Mouse (Mus musculus) lung, embryonic 15.5 days (tissue): ENCODE results near the gene Pla2g6. TPM values are rescaled to one million over a fixed set of nuclear protein-coding genes. Genes with fewer than 3 reads are reported as not detected.
A peak's percentile ranks its signal among the peaks of the same experiment; 100 is the strongest.

Experiments used
- ATAC-seq: fragments of 200-750 bp; cut with Nextera tagmentation; 2 replicates; pipeline ENCODE4 v1.8.0; 2017; ENCODE audit warnings: moderate number of reproducible peaks, borderline replicate concordance; ENCODE audit not compliant: low FRiP score, low TSS enrichment; ENCODE audit errors: extremely low read depth
- H3K27ac ChIP-seq: fragments of 300-500 bp; sonication (generic); 2 replicates; pipeline ENCODE4 v1.5.1; 2015; ENCODE audit warnings: moderate library complexity, mild to moderate bottlenecking, inconsistent platforms
- H3K27me3 ChIP-seq: fragments of 300-500 bp; sonication (generic); 2 replicates; pipeline ENCODE4 v1.6.1; 2015; ENCODE audit warnings: inconsistent platforms
- H3K36me3 ChIP-seq: fragments of 300-500 bp; sonication (generic); 2 replicates; pipeline ENCODE4 v1.6.1; 2015; ENCODE audit warnings: inconsistent platforms
- H3K4me1 ChIP-seq: fragments of 300-500 bp; sonication (generic); 2 replicates; pipeline ENCODE4 v1.6.1; 2015; ENCODE audit warnings: inconsistent platforms
- H3K4me2 ChIP-seq: fragments of 300-500 bp; sonication (generic); 2 replicates; pipeline ENCODE4 v1.6.1; 2015; ENCODE audit warnings: inconsistent platforms, mild to moderate bottlenecking, moderate library complexity
- H3K4me3 ChIP-seq: fragments of 300-500 bp; sonication (generic); 2 replicates; pipeline ENCODE4 v1.5.1; 2015; ENCODE audit warnings: mild to moderate bottlenecking, inconsistent platforms
- H3K9ac ChIP-seq: fragments of 300-500 bp; sonication (generic); 2 replicates; pipeline ENCODE4 v1.6.1; 2015; ENCODE audit warnings: inconsistent platforms
- H3K9me3 ChIP-seq: fragments of 300-500 bp; sonication (generic); 2 replicates; pipeline ENCODE4 v1.6.1; 2016; ENCODE audit warnings: inconsistent platforms
- WGBS: fragments of 180-500 bp; shearing (Covaris S2); methylation state at CpG from one replicate; pipeline ENCODE4 v1.1.7; 2015; 5-methylcytosine and 5-hydroxymethylcytosine counted together
- microRNA counts: library from miRNA; unstranded; fragments of <30 nt; microRNA quantifications from one replicate; lab custom pipeline; 2016
- microRNA-seq: library from miRNA; unstranded; fragments of <30 nt; microRNA quantifications from one replicate; pipeline ENCODE4, GENCODE M21; 2016
- polyA plus RNA-seq: library from polyadenylated mRNA; unstranded; fragments of >200 nt; fragmentation: Nextera tagmentation; extraction: Ambion mirVana; gene quantifications from 2 replicates; pipeline ENCODE4 v1.2.1, GENCODE M21; 2015

The Pla2g6 gene
- polyA plus RNA-seq, 1 experiment from 2014 or later, result 20.2 TPM

- no peak for ATAC-seq
- Histone ChIP-seq H3K4me3 (no peak overlapping the region), H3K27me3 (no peaks in the 10 kb centered on the region), H3K9me3 (no peaks in the 10 kb centered on the region), H3K4me2 (no peak overlapping the region), H3K27ac (0 out of 2 replicates have a peak overlapping the region, but pooled peaks have one; percentile 3), H3K4me1 (peaks cover 16% of the 10 kb centered on the region), H3K9ac (no peak overlapping the region; the same call in 1 of the 2 replicates), H3K36me3 (peaks cover 30% of the 10 kb centered on the region)
- WGBS, result 61% methylated on average over 7 of the region's 7 CpGs
These were observed 83.9 kb downstream of the Pla2g6 start for GRCm38 (mm10) chr15:79244071-79244893.

DNA sequence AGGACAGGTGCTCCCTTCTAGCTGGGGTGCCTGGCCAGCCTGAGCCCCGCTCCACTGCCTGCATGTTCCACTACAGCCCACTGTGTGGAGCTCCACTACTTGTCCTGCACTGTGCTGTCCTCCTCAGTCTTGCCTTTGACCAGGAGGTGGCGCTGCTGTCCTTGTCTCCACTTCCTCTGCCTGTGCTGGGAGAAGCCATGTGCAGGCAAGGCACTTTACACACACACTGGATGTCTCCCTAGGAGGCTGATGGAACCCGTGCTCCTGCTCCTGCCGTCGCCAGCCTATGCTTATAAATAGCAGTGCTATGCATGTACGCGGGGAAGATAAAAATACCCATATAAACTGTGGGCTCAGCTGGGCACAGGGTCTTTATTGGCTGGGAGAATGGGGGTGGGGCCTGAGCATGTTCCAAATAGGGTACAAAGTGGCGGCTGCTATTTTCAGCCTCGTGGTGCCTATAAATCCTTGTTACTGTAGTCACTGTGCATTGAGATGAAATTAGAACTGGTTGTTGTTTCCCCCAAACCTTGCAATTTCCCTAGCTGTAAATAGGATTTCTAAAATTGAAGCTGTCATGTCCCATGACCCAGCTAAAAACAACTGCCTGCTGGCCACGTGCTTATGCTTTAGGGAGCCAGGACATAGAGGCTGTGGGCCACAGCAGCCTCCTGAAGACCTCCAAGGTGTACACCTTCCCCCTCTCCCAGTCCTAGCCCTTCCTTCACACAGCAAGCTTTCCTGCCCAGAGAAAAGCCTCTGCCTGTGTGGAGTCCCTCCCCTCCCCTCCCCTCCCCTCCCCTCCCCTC lies 84.8 kb downstream of the Pla2g6 start:
- WGBS, result 16% methylated on average over 10 of the region's 10 CpGs
- H3K36me3 ChIP-seq, result peaks cover 30% of the 10 kb centered on the region

GRCm38 (mm10) chr15:79242574-79243233 lies 85.5 kb downstream of the Pla2g6 start:
- peaks cover 34% of the 10 kb centered on the region for H3K36me3 ChIP-seq
- 67% methylated on average over 13 of the region's 13 CpGs for WGBS
- no peak overlapping the region for H3K9ac ChIP-seq
- H3K27ac ChIP-seq, result no peak overlapping the region
- ATAC-seq, result peak; percentile 23
- H3K9me3 ChIP-seq, result no peaks in the 10 kb centered on the region
- no peaks in the 10 kb centered on the region for H3K27me3 ChIP-seq
- H3K4me1 ChIP-seq, result peaks cover 16% of the 10 kb centered on the region
- H3K4me2 ChIP-seq, result no peak overlapping the region
- no peak overlapping the region for H3K4me3 ChIP-seq

More for the DNA sequence above, 84.8 kb downstream of the Pla2g6 start:
- Histone ChIP-seq H3K9me3 (no peaks in the 10 kb centered on the region), H3K27me3 (no peaks in the 10 kb centered on the region), H3K9ac (no peak overlapping the region), H3K4me2 (peak overlapping the region; percentile 30; the same call in 1 of the 2 replicates), H3K4me3 (no peak overlapping the region), H3K27ac (peak overlapping the region; percentile 37; the same call in 1 of the 2 replicates), H3K4me1 (peaks cover 16% of the 10 kb centered on the region)
- peak; percentile 93 for ATAC-seq

- no peak overlapping the region for H3K9ac ChIP-seq
- H3K4me3 ChIP-seq, result no peak overlapping the region
- H3K27me3 ChIP-seq, result no peaks in the 10 kb centered on the region
- no peak overlapping the region for H3K27ac ChIP-seq
- 0 out of 2 replicates have a peak, but pooled peaks cover 7% of the 10 kb centered on the region for H3K4me1 ChIP-seq
- no peak for ATAC-seq
- 79% methylated on average over 6 of the region's 6 CpGs for WGBS
- no peaks in the 10 kb centered on the region for H3K9me3 ChIP-seq
- no peak overlapping the region for H3K4me2 ChIP-seq
- peaks cover 48% of the 10 kb centered on the region for H3K36me3 ChIP-seq
These were observed 90.2 kb downstream of the Pla2g6 start for GRCm38 (mm10) chr15:79238036-79238435.

MicroRNAs within 50 kb of the gene (microRNA counts, 519-probe panel; counts per million panel counts)
- 2,510 counts per million, percentile 52 among the panel's probes with 10 or more counts for microRNA mmu-miR-1943 (lab: Ali Mortazavi, UCI)

Small RNA genes within 50 kb of the gene (microRNA-seq; reads per million reads assigned to microRNA genes)
- 2.8 reads per million, percentile 10 among the genes with 10 or more reads in this experiment for gene Mir1943

Other genes with a start within 250 kb of the Pla2g6 start
- 7.5 and 8.8 TPM in 2 replicates for gene Micall1, start 219.5 kb downstream of the Pla2g6 start, polyA plus RNA-seq
- gene Polr2f, start 187.4 kb downstream of the Pla2g6 start, polyA plus RNA-seq, result 240 and 281 TPM in 2 replicates
- gene 1700088E04Rik, start 187.1 kb downstream of the Pla2g6 start, polyA plus RNA-seq, result 9.9 and 10.8 TPM in 2 replicates
- gene Sox10, start 163.2 kb downstream of the Pla2g6 start, polyA plus RNA-seq, result 0.65 and 0.92 TPM in 2 replicates
- 35.1 and 42.8 TPM in 2 replicates for gene Pick1, start 99.2 kb downstream of the Pla2g6 start, polyA plus RNA-seq
- 0.31 and 0.46 TPM in 2 replicates for gene Gm49486, start 99.0 kb downstream of the Pla2g6 start, polyA plus RNA-seq
- gene Slc16a8, start 73.6 kb downstream of the Pla2g6 start, polyA plus RNA-seq, result 0.21 and 0.24 TPM in 2 replicates
- 3.1 and 4.4 TPM in 2 replicates for gene Baiap2l2, start 42.9 kb downstream of the Pla2g6 start, polyA plus RNA-seq
- 4.8 and 5.3 TPM in 2 replicates for gene Maff, start 18.2 kb upstream of the Pla2g6 start, polyA plus RNA-seq
- 76.4 and 76.5 TPM in 2 replicates for gene Tmem184b, start 75.2 kb upstream of the Pla2g6 start, polyA plus RNA-seq
- gene Csnk1e, start 127.2 kb upstream of the Pla2g6 start, polyA plus RNA-seq, result 97.2 and 99.0 TPM in 2 replicates
- gene Kcnj4, start 176.9 kb upstream of the Pla2g6 start, polyA plus RNA-seq, result 0.09 TPM in 1 of 2 replicates, not detected in the other
- gene Kdelr3, start 188.0 kb upstream of the Pla2g6 start, polyA plus RNA-seq, result 89.6 and 91.0 TPM in 2 replicates
- gene Ddx17, start 218.4 kb upstream of the Pla2g6 start, polyA plus RNA-seq, result 48.3 and 53.9 TPM in 2 replicates